ENCODE assay signal across 9 mouse cellular contexts in the genomic region with DNA sequence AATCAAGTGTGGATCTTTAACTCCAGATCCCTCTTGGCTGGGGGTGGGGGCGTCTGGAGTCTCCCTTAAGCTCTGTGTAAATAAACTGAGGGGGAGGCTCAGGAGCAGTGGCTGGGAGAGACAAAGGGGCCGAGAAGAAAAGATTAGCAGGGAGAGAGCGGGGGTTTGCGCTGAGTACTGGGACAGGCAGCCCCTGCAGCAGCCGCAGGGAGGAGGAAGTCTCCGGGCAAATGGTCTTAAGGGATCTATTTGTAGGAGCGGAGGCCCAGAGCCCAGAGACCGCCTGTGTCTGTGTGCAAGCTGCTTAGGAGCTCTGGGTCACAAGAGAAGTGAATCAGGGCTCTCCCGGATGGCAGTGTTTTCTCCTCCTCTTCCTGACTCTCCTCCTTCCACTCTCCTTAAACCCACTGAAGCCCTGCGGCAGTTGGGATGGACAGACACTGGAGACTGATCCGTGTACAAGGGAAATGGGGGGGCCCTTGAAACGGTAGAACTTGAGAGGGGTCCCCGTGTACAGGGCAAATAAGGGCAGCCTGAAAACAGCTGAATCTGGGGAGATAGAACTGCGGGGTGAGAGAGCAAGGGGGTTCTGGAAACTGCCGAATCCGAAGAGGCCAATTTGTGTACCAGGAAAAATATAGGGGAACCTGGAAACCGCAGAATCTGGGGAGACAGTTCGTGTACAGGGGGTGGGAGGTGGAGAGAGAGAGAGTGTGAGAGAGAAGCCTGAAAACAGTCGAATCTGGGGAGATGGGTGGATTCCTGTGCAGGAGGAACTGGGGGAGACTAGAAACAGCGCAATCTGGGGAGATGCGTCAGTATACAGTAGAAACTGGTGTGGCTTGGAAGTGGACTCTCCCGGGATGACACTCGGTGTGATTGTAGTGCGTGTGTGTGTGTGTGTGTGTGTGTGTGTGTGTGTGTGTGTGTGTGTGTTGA. TPM values are rescaled to one million over a fixed set of nuclear protein-coding genes. Genes with fewer than 3 reads are reported as not detected.
DNase-seq lines count a peak whose midpoint lies in the region; ATAC-seq lines count a peak whose summit lies in the region.
"Had no signal": no experiment of that assay in that cellular context is flagged by ENCODE, and none has a peak within 500 bp of the region (broad histone marks: within the 10 kb centered on the region; RNA-seq: fewer than 3 reads in every experiment).

No protein-coding gene starts in this region.

- no peak for ATAC-seq in heart, embryonic 15.5 days (replicated peaks; ENCODE audit: insufficient number of reproducible peaks, insufficient read depth, low FRiP score, low read depth)
- ATAC-seq in forebrain, embryonic 16.5 days, result 0 out of 2 replicates have a peak, but pooled peaks have one; percentile 11
- peak; percentile 22 for ATAC-seq in midbrain, embryonic 14.5 days (ENCODE audit: low FRiP score, low TSS enrichment)

- peak overlapping the region; percentile 7 for H3K4me2 ChIP-seq in heart, embryonic 15.5 days
- peak overlapping the region; percentile 27 for H3K4me2 ChIP-seq in forebrain, embryonic 16.5 days (ENCODE audit: low read length)
- H3K4me2 ChIP-seq in midbrain, embryonic 14.5 days (ENCODE audit: low read length), result peak overlapping the region; percentile 45

- H3K9me3 ChIP-seq in heart, embryonic 15.5 days (replicated peaks), result no peaks in the 10 kb centered on the region
- no peaks in the 10 kb centered on the region for H3K9me3 ChIP-seq in forebrain, embryonic 16.5 days (ENCODE audit: control insufficient read depth, low read length)
- H3K9me3 ChIP-seq in midbrain, embryonic 14.5 days (ENCODE audit: control insufficient read depth, low read length), result no peaks in the 10 kb centered on the region

- H3K4me1 ChIP-seq in heart, embryonic 15.5 days (replicated peaks), result peaks cover 25% of the 10 kb centered on the region
- peaks cover 48% of the 10 kb centered on the region for H3K4me1 ChIP-seq in forebrain, embryonic 16.5 days (replicated peaks; ENCODE audit: control insufficient read depth, insufficient read depth, low read length)
- peaks cover 50% of the 10 kb centered on the region for H3K4me1 ChIP-seq in midbrain, embryonic 14.5 days (ENCODE audit: control insufficient read depth, insufficient read depth, low read length)

- no peak overlapping the region for H3K4me3 ChIP-seq in heart, embryonic 15.5 days
- no peak overlapping the region for H3K4me3 ChIP-seq in forebrain, embryonic 16.5 days (replicated peaks; ENCODE audit: low read length)
- H3K4me3 ChIP-seq in midbrain, embryonic 14.5 days (replicated peaks; ENCODE audit: low read depth, low read length), result no peak overlapping the region

- no peak overlapping the region for H3K9ac ChIP-seq in heart, embryonic 15.5 days
- peak overlapping the region; percentile 47 for H3K9ac ChIP-seq in forebrain, embryonic 16.5 days (replicated peaks; ENCODE audit: low read depth, low read length)
- peak overlapping the region; percentile 51 for H3K9ac ChIP-seq in midbrain, embryonic 14.5 days (replicated peaks; ENCODE audit: low read length)

- DNase-seq in heart, adult 18-20 months, result no peak
- peak; percentile 34 for DNase-seq in R1 (ENCODE audit: low read depth, low spot score)
- peak; percentile 82 for DNase-seq in midbrain, embryonic 14.5 days
- no peak for DNase-seq in adrenal gland, postnatal 25 days
- no peak for DNase-seq in spleen, postnatal 4 days (ENCODE audit: low spot score in 2 of 2)
- no peak for DNase-seq in adrenal gland, adult 8-10 months

- peaks cover 49% of the 10 kb centered on the region for H3K27me3 ChIP-seq in heart, embryonic 15.5 days
- no peaks in the 10 kb centered on the region for H3K27me3 ChIP-seq in forebrain, embryonic 16.5 days (replicated peaks; ENCODE audit: control insufficient read depth, insufficient read depth, low read length)
- no peaks in the 10 kb centered on the region for H3K27me3 ChIP-seq in midbrain, embryonic 14.5 days (ENCODE audit: control insufficient read depth, insufficient read depth, low read length)

- WGBS in heart, embryonic 15.5 days, result 18% methylated on average over 24 of the region's 24 CpGs
- 3% methylated on average over 22 of the region's 24 CpGs for WGBS in forebrain, embryonic 16.5 days
- WGBS in midbrain, embryonic 14.5 days, result 2% methylated on average over 24 of the region's 24 CpGs

- no peaks in the 10 kb centered on the region for H3K36me3 ChIP-seq in heart, embryonic 15.5 days
- H3K36me3 ChIP-seq in forebrain, embryonic 16.5 days (ENCODE audit: control insufficient read depth, insufficient read depth), result no peaks in the 10 kb centered on the region
- no peaks in the 10 kb centered on the region for H3K36me3 ChIP-seq in midbrain, embryonic 14.5 days (ENCODE audit: control insufficient read depth, insufficient read depth, low read length)

- no peak overlapping the region for H3K27ac ChIP-seq in heart, embryonic 15.5 days
- H3K27ac ChIP-seq in forebrain, embryonic 16.5 days (ENCODE audit: low read length), result peak overlapping the region; percentile 89
- H3K27ac ChIP-seq in midbrain, embryonic 14.5 days (replicated peaks; ENCODE audit: low read depth, low read length), result peak overlapping the region; percentile 100

RNA-seq across cellular contexts. Expression of gene Copz2, which starts 23.0 kb away (rescaled TPM):
- 120 and 122 TPM in 2 replicates for polyA plus RNA-seq in heart, embryonic 15.5 days (2015; fragmentation: Nextera tagmentation; extraction: Ambion mirVana)
- total RNA-seq in heart, adult 18-20 months (2021), result 10 to 100 TPM; 35.5 to 37.3 TPM
- 10.4 and 16.6 TPM in 2 replicates for polyA plus RNA-seq in forebrain, embryonic 16.5 days (2015; fragmentation: Nextera tagmentation; extraction: Ambion mirVana)
- 6.5 and 16.0 TPM in 2 replicates for polyA plus RNA-seq in midbrain, embryonic 14.5 days (2014; fragmentation: Nextera tagmentation; extraction: Ambion mirVana)
- total RNA-seq in adrenal gland, postnatal 25 days (2021), result 58.0 and 59.0 TPM in 2 replicates
- total RNA-seq in adrenal gland, adult 8-10 months (2022), result 10 to 100 TPM; 60.6 to 73.0 (median 64.0) TPM

RNA-seq across cellular contexts. Expression of gene Nfe2l1, which starts 42.9 kb away (rescaled TPM):
- 75.3 and 79.0 TPM in 2 replicates for polyA plus RNA-seq in heart, embryonic 15.5 days (2015; fragmentation: Nextera tagmentation; extraction: Ambion mirVana)
- 100 to 1,000 TPM; 458 to 487 TPM for total RNA-seq in heart, adult 18-20 months (2021)
- polyA plus RNA-seq in forebrain, embryonic 16.5 days (2015; fragmentation: Nextera tagmentation; extraction: Ambion mirVana), result 64.8 and 68.2 TPM in 2 replicates
- polyA plus RNA-seq in midbrain, embryonic 14.5 days (2014; fragmentation: Nextera tagmentation; extraction: Ambion mirVana), result 40.1 and 46.3 TPM in 2 replicates
- 492 and 601 TPM in 2 replicates for total RNA-seq in adrenal gland, postnatal 25 days (2021)
- total RNA-seq in adrenal gland, adult 8-10 months (2022), result 100 to 1,000 TPM; 460 to 743 (median 603) TPM

RNA-seq across cellular contexts. Expression of gene Cdk5rap3, which starts 43.6 kb away (rescaled TPM):
- 45.2 and 58.7 TPM in 2 replicates for polyA plus RNA-seq in heart, embryonic 15.5 days (2015; fragmentation: Nextera tagmentation; extraction: Ambion mirVana)
- 10 to 100 TPM; 23.4 to 25.1 TPM for total RNA-seq in heart, adult 18-20 months (2021)
- 103 and 106 TPM in 2 replicates for polyA plus RNA-seq in forebrain, embryonic 16.5 days (2015; fragmentation: Nextera tagmentation; extraction: Ambion mirVana)
- polyA plus RNA-seq in midbrain, embryonic 14.5 days (2014; fragmentation: Nextera tagmentation; extraction: Ambion mirVana), result 85.2 and 90.2 TPM in 2 replicates
- total RNA-seq in adrenal gland, postnatal 25 days (2021), result 50.1 and 62.8 TPM in 2 replicates
- total RNA-seq in adrenal gland, adult 8-10 months (2022), result 10 to 100 TPM; 55.2 to 82.1 (median 71.5) TPM

RNA-seq across cellular contexts. Expression of gene Prr15l, which starts 55.2 kb away (rescaled TPM):
- 1.7 and 2.9 TPM in 2 replicates for polyA plus RNA-seq in heart, embryonic 15.5 days (2015; fragmentation: Nextera tagmentation; extraction: Ambion mirVana)
- 1 to 10 TPM in 1 of 2 experiments, under 1 TPM in 1; 0.79 to 2.2 TPM for total RNA-seq in heart, adult 18-20 months (2021)
- 0.19 and 0.27 TPM in 2 replicates for polyA plus RNA-seq in forebrain, embryonic 16.5 days (2015; fragmentation: Nextera tagmentation; extraction: Ambion mirVana)
- polyA plus RNA-seq in midbrain, embryonic 14.5 days (2014; fragmentation: Nextera tagmentation; extraction: Ambion mirVana), result 0.16 and 0.24 TPM in 2 replicates
- 0.27 and 0.76 TPM in 2 replicates for total RNA-seq in adrenal gland, postnatal 25 days (2021)
- under 1 TPM in 3 of 4 experiments, not detected in 1; 0.28 to 0.70 (median 0.32) TPM for total RNA-seq in adrenal gland, adult 8-10 months (2022)
- total RNA-seq: gastrocnemius, postnatal 4 days had no signal

Comparison
In these comparisons a context has a peak if more than half of its experiments do, and no peak if none do; other contexts are left out.
1. DNase-seq: peak in R1 (single experiment) and midbrain, embryonic 14.5 days (single experiment); none in heart, adult 18-20 months (0 of 2), adrenal gland, postnatal 25 days (single experiment), spleen, postnatal 4 days (0 of 2) and adrenal gland, adult 8-10 months (single experiment).
2. Peak in every context shown above with its lines, with median percentiles within 50 percentile points of each other: H3K4me2 ChIP-seq.